Mouse (Mus musculus) heart, adult 2 months (tissue): ENCODE measurements around the gene Fgf8.

ENCODE experiments used
- CTCF ChIP-seq: fragments of 200-600 bp; IDR thresholded peaks from 2 replicates; pipeline ENCODE4 v1.8.1; 2022; ENCODE audit warnings: antibody characterized with exemption, mild to moderate bottlenecking, moderate library complexity
- POLR2A ChIP-seq: fragments of 200-500 bp; IDR thresholded peaks from 2 replicates; pipeline ENCODE4 v1.6.1; 2011; ENCODE audit warnings: mild to moderate bottlenecking, low read depth, low read length, control low read depth; ENCODE audit not compliant: insufficient read depth

DNA sequence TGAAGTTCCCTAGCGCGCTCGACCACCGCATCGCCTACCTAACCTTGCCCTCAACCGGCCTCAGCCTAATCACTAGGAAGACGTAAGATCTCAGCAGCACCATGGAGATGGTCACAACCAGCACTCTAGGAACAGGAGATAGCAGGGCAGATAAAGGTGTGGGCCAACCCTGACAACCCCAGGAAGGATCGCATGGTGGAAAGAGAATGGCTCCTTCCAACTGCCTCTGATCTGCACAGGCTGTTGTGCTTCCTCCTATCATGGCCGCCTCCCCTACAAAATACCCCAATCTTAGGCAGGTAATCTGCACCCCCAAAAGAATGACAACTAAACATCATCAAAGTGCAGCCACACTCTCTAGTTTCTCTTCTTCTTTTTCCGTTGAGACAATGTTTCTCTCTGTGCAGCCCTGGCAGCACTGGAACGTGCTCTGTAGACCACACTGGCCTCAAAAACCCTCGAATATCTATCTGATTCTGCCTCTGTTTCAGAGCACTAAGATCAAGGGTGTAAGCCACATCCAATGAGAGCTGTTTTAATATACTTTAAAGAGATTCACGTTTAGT, 37.7 kb upstream of the Fgf8 start:
- TF ChIP-seq CTCF (no peak), POLR2A (no peak)
